Mouse (Mus musculus): ENCODE measurements at regions not wholly inside any gene's neighbourhood (a gene's known extent, or its start where the extent isn't known, plus 50 kb on each side); places are given as distances from the start of the nearest gene placed in this dataset.

GRCm38 (mm10) chr8:10931266-10931665 lies 77.0 kb downstream of the Irs2 start:
- DNase-seq (ENCODE audit: low spot score): no peak

- no peak for DNase-seq (ENCODE audit: low spot score)
Measured at GRCm38 (mm10) chr8:10928836-10929235, 79.4 kb downstream of the Irs2 start.

GRCm38 (mm10) chr8:10928342-10928794 lies 79.9 kb downstream of the Irs2 start:
- DNase-seq (ENCODE audit: low spot score): peak; percentile 59

GRCm38 (mm10) chr8:10927187-10927586 lies 81.1 kb downstream of the Irs2 start:
- DNase-seq (ENCODE audit: low spot score): no peak

GRCm38 (mm10) chr8:10926518-10926915 lies 81.7 kb downstream of the Irs2 start:
- DNase-seq (ENCODE audit: low spot score): no peak

- no peak for DNase-seq (ENCODE audit: low spot score)
Measured at GRCm38 (mm10) chr8:10925582-10926517, 82.4 kb downstream of the Irs2 start.

GRCm38 (mm10) chr8:10924526-10925199 lies 83.6 kb downstream of the Irs2 start:
- DNase-seq (ENCODE audit: low spot score): peak; percentile 66

GRCm38 (mm10) chr8:10924001-10924490 lies 84.2 kb downstream of the Irs2 start:
- DNase-seq (ENCODE audit: low spot score): no peak

- DNase-seq (ENCODE audit: low spot score): no peak
Measured at GRCm38 (mm10) chr8:10923071-10924000, 84.9 kb downstream of the Irs2 start.

GRCm38 (mm10) chr8:10922209-10923030 lies 85.8 kb downstream of the Irs2 start:
- DNase-seq (ENCODE audit: low spot score): no peak

GRCm38 (mm10) chr8:10921439-10922191 lies 86.6 kb downstream of the Irs2 start:
- no peak for DNase-seq (ENCODE audit: low spot score)

GRCm38 (mm10) chr8:10919620-10920019 lies 88.6 kb downstream of the Irs2 start:
- DNase-seq (ENCODE audit: low spot score): no peak

- DNase-seq (ENCODE audit: low spot score): no peak
Measured at GRCm38 (mm10) chr8:10918403-10919035, 89.7 kb downstream of the Irs2 start.

GRCm38 (mm10) chr8:10914616-10915015 lies 93.6 kb downstream of the Irs2 start:
- no peak for DNase-seq (ENCODE audit: low spot score)

GRCm38 (mm10) chr8:10912436-10912835 lies 95.8 kb downstream of the Irs2 start:
- DNase-seq (ENCODE audit: low spot score): no peak

GRCm38 (mm10) chr8:10911371-10911770 lies 96.9 kb downstream of the Irs2 start:
- DNase-seq (ENCODE audit: low spot score): no peak

- no peak for DNase-seq (ENCODE audit: low spot score)
Measured at GRCm38 (mm10) chr8:10910954-10911353, 97.3 kb downstream of the Irs2 start.

- no peak for DNase-seq (ENCODE audit: low spot score)
Measured at GRCm38 (mm10) chr8:10910244-10910872, 97.9 kb downstream of the Irs2 start.

GRCm38 (mm10) chr8:10909155-10909554 lies 99.1 kb downstream of the Irs2 start:
- no peak for DNase-seq (ENCODE audit: low spot score)

Measured in testis, postnatal 10 days (tissue).